Mouse (Mus musculus) hindbrain, embryonic 12.5 days (tissue): ENCODE measurements at regions not wholly inside any gene's neighbourhood (a gene's known extent, or its start where the extent isn't known, plus 50 kb on each side); places are given as distances from the start of the nearest gene placed in this dataset.
"Not testable (repeated sequence)": the region's sequence is repeated elsewhere in the genome, so short reads cannot be mapped to it uniquely, and the experiment has no call there.

Source experiments
- ATAC-seq: fragments of 200-750 bp; cut with Nextera tagmentation; 2 replicates; pipeline ENCODE4 v1.8.0; 2017; ENCODE audit warnings: moderate TSS enrichment; ENCODE audit not compliant: low FRiP score
- H3K27ac ChIP-seq: fragments of 300-500 bp; sonication (generic); 2 replicates; pipeline ENCODE4 v1.5.1; 2016; ENCODE audit warnings: mild to moderate bottlenecking
- H3K27me3 ChIP-seq: fragments of 300-500 bp; sonication (generic); 2 replicates; pipeline ENCODE4 v1.6.1; 2016; ENCODE audit warnings: mild to moderate bottlenecking
- H3K36me3 ChIP-seq: fragments of 300-500 bp; sonication (generic); 2 replicates; pipeline ENCODE4 v1.6.1; 2016; ENCODE audit warnings: mild to moderate bottlenecking
- H3K4me1 ChIP-seq: fragments of 300-500 bp; sonication (generic); 2 replicates; pipeline ENCODE4 v1.6.1; 2016
- H3K4me2 ChIP-seq: fragments of 300-500 bp; sonication (generic); replicated peaks from 2 replicates; pipeline ENCODE4 v1.6.1; 2016; ENCODE audit warnings: mild to moderate bottlenecking
- H3K4me3 ChIP-seq: fragments of 300-500 bp; sonication (generic); 2 replicates; pipeline ENCODE4 v1.5.1; 2016; ENCODE audit warnings: mild to moderate bottlenecking
- H3K9ac ChIP-seq: fragments of 300-500 bp; sonication (generic); 2 replicates; pipeline ENCODE4 v1.6.1; 2016; ENCODE audit warnings: mild to moderate bottlenecking, moderate library complexity
- H3K9me3 ChIP-seq: fragments of 300-500 bp; sonication (generic); replicated peaks from 2 replicates; pipeline ENCODE4 v1.6.1; 2016; ENCODE audit warnings: mild to moderate bottlenecking
- WGBS: fragments of 180-500 bp; shearing (Covaris S2); methylation state at CpG from one replicate; pipeline ENCODE4 v1.1.7; 2016; 5-methylcytosine and 5-hydroxymethylcytosine counted together

DNA sequence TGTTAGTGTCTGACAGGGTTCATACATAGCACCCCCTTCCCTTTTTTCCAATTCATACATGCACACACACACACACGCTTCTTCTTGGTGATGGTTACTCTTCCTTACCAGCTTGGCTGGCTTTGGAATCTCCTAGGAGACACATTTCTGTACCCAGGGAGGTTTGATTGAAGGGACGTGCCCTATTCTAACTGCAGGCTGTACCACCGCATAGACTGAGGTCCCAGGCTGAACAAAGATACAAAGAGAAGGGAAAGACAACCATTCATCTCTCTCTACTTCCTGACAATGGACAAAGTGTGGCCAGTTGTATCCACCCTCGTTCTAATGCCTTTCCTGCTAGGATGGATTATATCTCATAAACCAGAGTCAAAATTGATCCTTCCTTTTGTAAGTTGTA lies 100.0 kb downstream of the Raet1d start:
- peak overlapping the region; percentile 57; the same call in 1 of the 2 replicates for H3K27ac ChIP-seq
- not testable (repeated sequence) for H3K27me3 ChIP-seq
- ATAC-seq, result peak; percentile 61

DNA sequence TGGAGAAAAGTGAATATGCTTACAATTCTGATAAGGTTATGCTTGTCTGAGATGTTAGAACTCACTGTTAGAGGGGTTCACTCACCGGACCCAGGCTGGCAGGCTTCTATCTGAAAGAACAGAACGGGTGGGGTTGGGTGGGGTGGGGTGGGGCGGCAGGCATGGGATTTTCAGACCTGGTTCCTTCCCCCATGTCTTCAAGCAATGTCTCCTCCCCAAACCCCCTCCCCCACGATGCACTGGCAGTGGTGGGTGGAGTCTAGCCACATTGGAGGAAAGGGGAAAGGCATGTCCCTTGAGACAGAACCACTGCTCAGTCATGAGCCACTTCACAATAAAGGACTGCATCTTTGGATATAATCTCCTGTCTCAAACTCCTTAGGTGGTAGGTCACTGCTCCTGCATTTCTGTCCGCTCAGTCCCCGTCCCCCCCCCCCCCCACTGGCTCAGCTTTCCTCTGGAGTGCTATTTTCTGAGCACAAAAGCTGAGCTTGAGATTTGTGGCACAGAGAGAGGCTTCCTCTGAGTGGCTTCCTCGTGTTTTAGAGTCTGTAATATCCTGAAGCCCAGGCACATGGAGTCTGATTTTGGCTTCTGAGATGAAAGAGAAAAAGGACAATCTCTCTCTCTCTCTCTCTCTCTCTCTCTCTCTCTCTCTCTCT lies 100.6 kb downstream of the Raet1d start:
- not testable (repeated sequence) for H3K4me1 ChIP-seq, H3K9ac ChIP-seq, H3K9me3 ChIP-seq, H3K27me3 ChIP-seq, H3K4me3 ChIP-seq, H3K36me3 ChIP-seq
- H3K4me2 ChIP-seq, result peak overlapping the region; percentile 27
- H3K27ac ChIP-seq, result peak overlapping the region; percentile 57
- 4% methylated on average over 7 of the region's 7 CpGs for WGBS
- ATAC-seq, result peak; percentile 88

More for the DNA sequence above, 100.0 kb downstream of the Raet1d start:
- H3K9ac ChIP-seq, H3K36me3 ChIP-seq, H3K9me3 ChIP-seq, H3K4me1 ChIP-seq, H3K4me3 ChIP-seq: not testable (repeated sequence)
- WGBS, result 28% methylated on average over 4 of the region's 4 CpGs
- peak overlapping the region; percentile 27 for H3K4me2 ChIP-seq

DNA sequence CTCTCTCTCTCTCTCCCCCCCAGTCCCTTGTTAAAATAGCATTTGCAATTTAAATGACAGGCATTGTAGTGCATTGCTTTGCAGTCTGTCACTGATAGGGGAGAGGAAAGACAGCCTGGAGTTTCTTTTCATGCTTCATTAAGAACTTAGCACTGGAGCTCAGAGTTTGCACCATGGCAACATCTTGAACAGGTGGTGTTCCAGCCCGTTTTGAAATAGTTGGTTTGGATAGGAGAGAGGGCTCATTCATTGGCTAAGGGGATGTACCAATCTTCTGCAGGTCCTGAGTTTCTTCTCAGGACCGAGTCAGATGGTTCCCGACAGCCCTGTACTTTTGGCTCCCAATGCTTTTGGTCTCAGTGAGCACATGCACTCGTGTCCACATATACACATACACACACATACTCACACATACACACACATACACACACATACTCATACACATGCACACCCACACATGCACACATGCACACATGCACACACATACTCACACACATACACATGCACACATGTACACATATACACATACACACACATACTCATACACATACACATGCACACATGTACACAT lies 101.2 kb downstream of the Raet1d start:
- Histone ChIP-seq H3K27ac (peak overlapping the region; percentile 19), H3K4me2 (peak overlapping the region; percentile 27)
- not testable (repeated sequence) for H3K36me3 ChIP-seq, H3K4me3 ChIP-seq, H3K4me1 ChIP-seq, H3K9me3 ChIP-seq, H3K9ac ChIP-seq, H3K27me3 ChIP-seq
- WGBS, result 10% methylated on average over 4 of the region's 4 CpGs
- peak; percentile 84 for ATAC-seq

DNA sequence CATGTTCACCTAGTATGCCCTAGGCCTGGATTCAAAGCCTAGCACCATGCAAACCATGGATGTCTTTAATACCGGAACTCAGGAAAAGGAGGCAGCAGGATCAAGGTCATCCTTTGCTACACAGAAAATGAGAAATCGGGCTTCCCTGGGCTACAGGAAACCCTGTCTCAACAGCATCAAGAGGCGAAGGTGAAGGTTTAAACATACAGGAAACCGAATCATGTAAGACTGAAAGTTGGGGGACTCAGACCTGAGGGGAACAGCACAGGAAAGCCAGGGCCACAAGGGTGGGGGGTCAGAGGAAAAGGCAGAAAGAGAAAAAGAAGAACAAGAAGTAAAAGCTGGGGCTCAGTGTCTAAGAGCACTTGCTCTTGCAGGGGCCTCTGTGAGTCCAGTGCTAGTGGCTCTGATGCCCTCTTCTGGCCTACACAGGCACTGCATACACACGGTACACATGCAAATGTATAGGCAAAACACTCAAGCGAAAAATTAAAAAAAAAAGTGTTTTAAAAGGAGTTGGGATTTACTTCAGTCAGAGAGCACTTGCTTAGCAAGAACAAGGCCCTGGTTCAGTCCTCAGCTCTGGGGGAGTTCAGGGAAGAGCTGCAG lies 111.5 kb downstream of the Raet1d start:
- peaks cover 15% of the 10 kb centered on the region for H3K9me3 ChIP-seq
- H3K36me3 ChIP-seq, ATAC-seq, H3K4me2 ChIP-seq, H3K27ac ChIP-seq, H3K4me1 ChIP-seq, H3K9ac ChIP-seq, H3K27me3 ChIP-seq, H3K4me3 ChIP-seq: not testable (repeated sequence)
- WGBS, result 96% methylated on average over 6 of the region's 6 CpGs

DNA sequence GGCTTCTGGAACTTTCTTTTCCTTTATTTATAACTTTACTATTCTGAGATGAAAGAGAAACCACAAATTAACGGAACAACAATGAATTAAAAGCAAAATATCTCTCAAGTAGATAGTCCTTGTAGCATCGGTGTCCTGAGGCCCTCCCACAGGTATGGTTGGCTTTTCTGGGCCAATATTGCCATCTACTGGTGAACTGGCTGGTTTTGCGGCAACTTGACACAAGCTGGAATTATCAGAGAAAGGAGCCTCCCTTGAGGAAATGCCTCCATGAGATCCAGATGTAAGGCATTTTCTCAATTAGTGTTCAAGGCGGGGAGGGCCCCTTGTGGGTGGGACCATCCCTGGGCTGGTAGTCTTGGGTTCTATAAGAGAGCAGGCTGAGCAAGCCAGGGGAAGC lies 119.5 kb downstream of the Raet1d start:
- ATAC-seq, result peak; percentile 73
- H3K9ac ChIP-seq, H3K36me3 ChIP-seq, H3K4me2 ChIP-seq, H3K27ac ChIP-seq, H3K27me3 ChIP-seq, H3K4me1 ChIP-seq, H3K4me3 ChIP-seq, H3K9me3 ChIP-seq: not testable (repeated sequence)
- WGBS, result 7% methylated on average over 4 of the region's 4 CpGs

DNA sequence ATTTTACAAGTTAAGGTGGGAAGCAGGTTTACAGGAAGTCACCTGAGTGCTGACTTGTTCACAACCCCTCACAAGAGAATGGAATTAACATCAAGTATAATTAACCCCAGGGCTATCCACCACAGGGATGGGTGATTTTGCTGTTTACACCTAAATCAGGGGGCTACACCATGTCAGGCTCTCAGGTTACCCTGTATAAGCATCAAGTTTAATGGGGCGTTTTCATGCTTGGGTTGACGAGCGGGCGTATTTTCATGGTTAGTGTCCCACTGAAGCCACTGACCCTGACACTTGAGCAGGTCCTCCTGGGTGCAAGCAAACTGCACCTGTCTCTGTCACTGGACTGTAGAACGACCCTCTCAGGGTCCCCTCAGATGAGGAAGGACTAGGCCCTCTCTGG lies 126.7 kb downstream of the Raet1d start:
- 82% methylated on average over 5 of the region's 5 CpGs for WGBS
- H3K4me2 ChIP-seq, H3K4me1 ChIP-seq, H3K36me3 ChIP-seq, H3K27ac ChIP-seq, ATAC-seq, H3K9ac ChIP-seq, H3K9me3 ChIP-seq, H3K4me3 ChIP-seq, H3K27me3 ChIP-seq: not testable (repeated sequence)

DNA sequence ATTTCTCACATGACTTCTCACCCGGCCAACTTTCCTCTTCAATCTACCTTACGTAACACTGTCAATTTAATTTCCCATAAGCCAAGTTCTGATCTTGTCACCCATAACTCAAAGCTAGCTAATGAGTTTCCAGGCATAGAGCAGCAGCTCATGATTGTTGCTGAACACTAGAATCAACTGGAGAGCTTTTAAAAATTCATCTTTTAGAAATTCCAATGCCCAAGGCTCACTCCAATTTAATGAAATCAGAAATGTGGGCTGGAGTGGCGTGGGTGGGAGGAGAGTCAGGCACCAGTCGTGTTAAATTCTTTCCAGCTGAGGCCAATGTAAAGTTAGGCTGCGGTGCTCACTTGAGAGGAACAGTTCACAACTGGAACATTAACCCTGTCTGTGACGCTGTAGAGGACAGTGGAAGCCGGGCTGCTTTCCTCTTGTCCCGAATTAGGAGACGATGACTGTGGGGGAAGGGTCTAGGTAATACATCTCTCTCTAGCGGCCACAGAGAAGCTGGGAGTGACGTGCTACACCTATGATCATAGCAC lies 131.5 kb downstream of the Raet1d start:
- H3K4me2 ChIP-seq, H3K9me3 ChIP-seq, ATAC-seq, H3K36me3 ChIP-seq, H3K4me3 ChIP-seq, H3K9ac ChIP-seq, H3K4me1 ChIP-seq, H3K27me3 ChIP-seq, H3K27ac ChIP-seq: not testable (repeated sequence)
- 79% methylated on average over 11 of the region's 11 CpGs for WGBS

DNA sequence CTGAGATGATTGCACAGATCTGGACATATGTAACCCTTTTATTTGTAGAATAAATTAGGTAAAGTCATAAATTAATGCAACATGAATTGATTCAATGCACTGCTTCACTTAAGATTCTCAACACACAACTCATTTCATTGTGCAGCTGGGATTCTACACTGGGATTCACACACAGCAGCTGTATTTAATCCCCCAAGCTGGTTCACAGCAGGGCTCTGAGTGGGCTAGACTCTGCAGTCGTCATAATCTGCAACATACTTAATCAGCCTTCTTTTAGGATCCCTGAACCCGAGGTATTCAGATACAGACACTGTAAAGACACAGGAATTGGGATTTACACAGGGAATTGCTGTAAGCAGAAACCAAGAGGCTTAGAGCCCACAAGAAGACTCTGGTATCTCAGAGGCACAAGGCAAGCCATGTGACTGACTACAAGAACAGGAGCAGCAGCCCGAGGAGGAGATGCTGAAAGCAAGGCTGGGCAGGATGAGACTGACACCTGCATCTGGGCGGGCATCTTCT lies 135.7 kb downstream of the Raet1d start:
- 53% methylated on average over 4 of the region's 4 CpGs for WGBS
- ATAC-seq, result no peak
- no peak overlapping the region for H3K4me2 ChIP-seq
- no peaks in the 10 kb centered on the region for H3K9me3 ChIP-seq
- H3K36me3 ChIP-seq, result no peaks in the 10 kb centered on the region
- no peak overlapping the region for H3K9ac ChIP-seq
- H3K27me3 ChIP-seq, result no peaks in the 10 kb centered on the region
- no peak overlapping the region for H3K27ac ChIP-seq
- no peak overlapping the region for H3K4me3 ChIP-seq
- no peaks in the 10 kb centered on the region for H3K4me1 ChIP-seq
